Mouse (Mus musculus) hindbrain, embryonic 10.5 days (tissue): ENCODE data around the gene Arhgef3. TPM values are rescaled to one million over a fixed set of nuclear protein-coding genes. Genes with fewer than 3 reads are reported as not detected.

Experiments used
- DNase-seq: peaks from one replicate; pipeline ENCODE4 v3.0.0-alpha.2; 2017; ENCODE audit warnings: low spot score
- H3K27ac ChIP-seq: fragments of 300-500 bp; sonication (generic); 2 replicates; pipeline ENCODE4 v1.5.1; 2016; ENCODE audit warnings: mild to moderate bottlenecking, moderate library complexity
- H3K27me3 ChIP-seq: fragments of 300-500 bp; sonication (generic); 2 replicates; pipeline ENCODE4 v1.6.1; 2016; ENCODE audit warnings: mild to moderate bottlenecking; ENCODE audit not compliant: poor library complexity, insufficient read depth, severe bottlenecking
- H3K36me3 ChIP-seq: fragments of 300-500 bp; sonication (generic); 2 replicates; pipeline ENCODE4 v1.6.1; 2016; ENCODE audit warnings: mild to moderate bottlenecking, moderate library complexity
- H3K4me1 ChIP-seq: fragments of 300-500 bp; sonication (generic); replicated peaks from 2 replicates; pipeline ENCODE4 v1.6.1; 2016; ENCODE audit warnings: mild to moderate bottlenecking
- H3K4me3 ChIP-seq: fragments of 300-500 bp; sonication (generic); 2 replicates; pipeline ENCODE4 v1.5.1; 2016; ENCODE audit warnings: mild to moderate bottlenecking, moderate library complexity
- H3K9me3 ChIP-seq: fragments of 300-500 bp; sonication (generic); 2 replicates; pipeline ENCODE4 v1.6.1; 2016; ENCODE audit warnings: mild to moderate bottlenecking, moderate library complexity
- WGBS: fragments of 180-500 bp; shearing (Covaris S2); methylation state at CpG from one replicate; pipeline ENCODE4 v1.1.7; 2016; 5-methylcytosine and 5-hydroxymethylcytosine counted together
- polyA plus RNA-seq: library from polyadenylated mRNA; unstranded; fragments of >200 nt; fragmentation: Nextera tagmentation; extraction: Ambion mirVana; gene quantifications from 2 replicates; pipeline ENCODE4 v1.2.1, GENCODE M21; 2016

The Arhgef3 gene
- polyA plus RNA-seq, 1 experiment from 2014 or later = 3.6 TPM

DNA sequence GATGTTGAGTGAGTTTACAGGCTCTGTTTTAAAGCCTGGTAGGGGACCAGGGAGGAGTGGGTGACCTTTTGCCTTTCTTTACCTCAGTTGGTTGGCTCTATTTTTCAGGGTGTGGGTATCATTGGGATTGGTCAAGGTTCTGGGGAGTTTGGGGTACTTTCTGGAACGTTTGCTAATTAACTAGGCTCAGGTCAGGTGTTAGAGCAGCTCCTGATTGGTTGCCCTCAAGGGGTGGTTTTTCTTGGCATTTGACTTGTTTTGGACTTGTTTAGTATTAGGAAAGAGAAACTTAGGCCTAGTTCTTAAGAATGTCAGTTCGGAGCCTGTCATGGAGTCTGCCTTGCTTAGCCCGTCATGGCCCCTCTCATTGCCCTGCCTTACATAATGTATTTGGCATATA lies 322.1 kb downstream of the Arhgef3 start:
- Histone ChIP-seq H3K4me1 (no peaks in the 10 kb centered on the region), H3K4me3 (no peak overlapping the region), H3K27ac (no peak overlapping the region), H3K36me3 (peaks cover 59% of the 10 kb centered on the region), H3K9me3 (peaks cover 4% of the 10 kb centered on the region; the same call in 1 of the 2 replicates), H3K27me3 (no peaks in the 10 kb centered on the region)
- DNase-seq = no peak
- 89% methylated on average over 3 of the region's 3 CpGs for WGBS

DNA sequence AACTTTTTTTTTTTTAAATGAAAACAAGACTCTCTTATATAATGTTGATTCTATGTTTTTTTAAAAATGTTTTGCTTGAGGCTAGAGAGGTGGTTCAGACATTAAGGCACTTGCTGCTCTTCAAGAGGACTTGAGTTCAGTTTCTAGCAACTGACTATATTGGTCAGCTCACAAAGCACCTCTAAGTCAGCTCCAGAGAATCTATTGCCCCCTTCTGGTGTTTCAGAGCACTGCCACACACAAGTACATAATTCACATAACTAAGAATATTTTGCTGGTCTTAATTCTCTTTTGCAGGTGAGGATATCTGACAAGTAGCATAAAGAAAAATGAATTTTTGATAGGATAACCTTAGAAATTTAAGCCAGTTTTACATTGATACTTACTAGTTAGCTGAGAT lies 326.2 kb downstream of the Arhgef3 start:
- Histone ChIP-seq H3K27ac (no peak overlapping the region), H3K9me3 (no peaks in the 10 kb centered on the region), H3K4me1 (no peaks in the 10 kb centered on the region), H3K4me3 (no peak overlapping the region), H3K27me3 (no peaks in the 10 kb centered on the region), H3K36me3 (peaks cover 61% of the 10 kb centered on the region)
- DNase-seq = no peak

DNA sequence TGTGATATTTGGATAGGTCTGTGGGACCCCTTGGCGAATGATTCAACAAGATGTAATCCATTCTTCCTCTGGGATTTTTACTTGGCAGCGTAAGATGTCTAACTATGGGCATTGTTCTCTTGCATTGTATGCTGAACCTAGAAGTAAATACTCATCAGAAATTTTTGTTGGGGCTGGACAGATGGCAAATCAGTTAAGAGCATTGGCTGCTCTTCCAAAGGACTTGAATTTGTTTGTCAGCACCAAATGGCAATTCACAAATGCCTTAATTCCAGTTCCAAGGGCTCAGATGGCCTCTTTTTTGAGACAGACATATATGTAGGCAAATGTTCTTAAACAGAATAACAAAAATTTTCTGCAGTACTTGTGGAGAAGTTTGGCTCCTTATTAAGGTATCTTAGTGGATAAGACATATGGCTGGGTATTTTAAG lies 330.2 kb downstream of the Arhgef3 start:
- no peaks in the 10 kb centered on the region for H3K27me3 ChIP-seq
- WGBS = 84% methylated on average over 2 of the region's 2 CpGs
- no peaks in the 10 kb centered on the region for H3K9me3 ChIP-seq
- H3K27ac ChIP-seq = no peak overlapping the region
- H3K4me3 ChIP-seq = no peak overlapping the region
- no peaks in the 10 kb centered on the region for H3K4me1 ChIP-seq
- DNase-seq = no peak
- H3K36me3 ChIP-seq = peaks cover 86% of the 10 kb centered on the region

DNA sequence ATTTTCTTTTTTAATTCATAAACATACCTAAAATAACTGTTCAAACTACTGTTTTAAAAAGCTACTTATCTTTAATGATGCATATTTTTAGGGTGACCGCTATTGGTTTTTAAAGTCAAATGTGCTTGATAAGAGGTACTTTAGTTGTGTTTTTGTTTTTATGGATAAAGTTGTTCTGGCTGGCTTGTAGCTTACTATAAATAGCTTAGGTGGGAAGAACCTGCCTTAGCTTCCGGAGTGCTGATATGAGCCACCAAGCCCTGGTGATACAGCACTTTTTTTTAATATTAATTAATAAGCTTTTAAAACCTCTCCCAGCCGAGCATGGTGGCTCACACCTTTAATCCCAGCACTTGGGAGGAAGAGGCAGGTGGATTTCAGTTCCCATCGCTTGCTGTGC lies 332.3 kb downstream of the Arhgef3 start:
- Histone ChIP-seq H3K4me1 (no peaks in the 10 kb centered on the region), H3K27me3 (no peaks in the 10 kb centered on the region), H3K27ac (no peak overlapping the region), H3K9me3 (no peaks in the 10 kb centered on the region), H3K36me3 (peaks cover 94% of the 10 kb centered on the region), H3K4me3 (no peak overlapping the region)
- DNase-seq = no peak
- 94% methylated on average over 4 of the region's 4 CpGs for WGBS

Other genes with a start within 250 kb of the Arhgef3 start
- gene Asb14, start 220.3 kb upstream of the Arhgef3 start, polyA plus RNA-seq = not detected in 2 replicates
- 26.6 and 29.8 TPM in 2 replicates for gene Appl1, start 143.7 kb upstream of the Arhgef3 start, polyA plus RNA-seq
- 0.42 and 1.2 TPM in 2 replicates for gene Hesx1, start 120.5 kb upstream of the Arhgef3 start, polyA plus RNA-seq
- 4.0 and 6.5 TPM in 2 replicates for gene Il17rd, start 76.0 kb upstream of the Arhgef3 start, polyA plus RNA-seq